Mouse (Mus musculus): Measurements from ENCODE around the gene 4930518I15Rik. TPM values are rescaled to one million over a fixed set of nuclear protein-coding genes. Genes with fewer than 3 reads are reported as not detected.

The 4930518I15Rik gene
- total RNA-seq (2023; ENCODE audit: inconsistent age) = 2.3 to 4.3 TPM (median 4.0 TPM) in 4 replicates

GRCm38 (mm10) chr2:156857835-156858234, at the start of gene 4930518I15Rik:
Gene 4930518I15Rik (minus strand): TSS chr2:156857946.

GRCm38 (mm10) chr2:156887017-156887416, 29.3 kb upstream of the 4930518I15Rik start, which contains the start of gene Sla2:
Gene Sla2 (minus strand): TSS chr2:156887192.

DNA sequence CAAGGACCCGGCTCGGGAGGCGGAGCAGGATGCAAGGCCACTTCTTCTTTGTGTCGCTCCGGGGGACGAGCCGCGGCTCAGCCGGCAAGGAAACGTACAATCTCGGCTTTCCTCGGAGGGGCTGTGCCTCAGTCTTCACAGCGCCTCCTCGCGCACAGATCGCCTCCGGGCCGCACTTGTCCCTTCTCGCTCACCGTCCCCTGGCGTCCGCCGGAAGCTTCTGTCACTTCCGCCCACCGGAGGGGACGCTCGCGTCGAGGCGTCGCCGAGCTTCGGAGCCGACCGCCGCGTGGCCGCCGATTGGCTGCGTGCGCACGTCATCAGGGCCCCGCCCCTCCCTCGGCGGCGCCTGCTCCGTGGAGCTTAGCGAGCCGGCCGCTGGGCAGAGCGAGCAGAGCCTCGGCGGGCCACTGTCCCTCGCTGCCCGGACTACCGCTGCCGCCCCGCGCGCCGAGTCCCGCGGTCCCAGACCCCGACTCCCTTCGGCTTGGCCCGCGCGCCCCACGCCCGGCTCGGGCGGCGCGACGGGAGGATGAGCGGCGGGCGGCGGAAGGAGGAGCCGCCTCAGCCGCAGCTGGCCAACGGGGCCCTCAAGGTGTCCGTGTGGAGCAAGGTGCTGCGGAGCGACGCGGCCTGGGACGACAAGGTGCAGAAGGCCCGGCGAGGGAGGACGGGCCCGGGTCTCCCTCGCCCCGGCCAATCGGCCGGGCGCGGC, 5.2 kb upstream of the 4930518I15Rik start, which contains the start of gene Rab5if:
Rab5if (plus strand) TSS at position 357 of the 715 bp plus-strand sequence.

DNA sequence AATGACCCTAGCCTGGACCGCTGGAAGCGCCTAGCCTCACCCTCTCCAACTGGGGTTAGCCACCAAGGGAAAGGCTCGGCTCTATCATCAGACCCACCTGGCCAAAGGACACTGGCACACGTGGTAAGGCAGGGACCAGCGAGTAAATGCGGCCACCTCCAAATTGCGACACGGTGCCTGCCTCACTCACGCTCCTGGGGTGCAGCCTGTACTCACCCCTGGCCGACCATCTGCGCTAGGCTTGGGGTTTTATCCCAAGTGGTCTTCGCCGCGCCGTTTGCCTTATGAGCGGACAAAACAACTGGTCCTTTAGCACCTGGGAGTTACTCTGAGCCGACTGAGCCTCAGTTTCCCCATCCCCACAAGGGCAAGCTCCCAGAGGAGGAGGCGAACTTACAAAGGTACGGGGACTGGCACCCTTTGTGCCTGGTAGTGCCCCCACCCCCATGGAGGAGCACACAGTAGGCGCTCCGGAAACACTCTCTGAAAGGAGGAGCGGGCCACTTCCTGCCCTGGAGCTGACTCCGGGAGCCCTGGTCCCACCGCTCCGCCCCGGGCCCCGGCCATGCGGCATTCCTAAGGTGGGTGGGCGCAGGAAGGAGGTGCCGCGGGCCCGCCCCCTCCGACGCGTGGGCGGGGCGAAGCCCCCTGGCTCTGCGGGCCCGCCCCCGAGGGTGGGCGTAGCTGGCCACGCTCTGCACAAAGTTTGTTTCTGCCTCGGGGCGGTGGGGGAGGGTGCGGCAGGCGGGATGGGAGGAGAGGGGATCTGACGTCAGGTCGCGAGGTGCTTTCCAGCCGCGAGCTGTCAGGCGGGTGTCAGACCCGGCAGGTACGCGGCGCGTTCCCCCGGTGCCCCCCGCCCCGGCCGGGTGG, 18.2 kb downstream of the 4930518I15Rik start, which contains the start of gene Tgif2:
Tgif2 (plus strand) TSS at position 689 of the 873 bp plus-strand sequence.

Other genes with a start within 250 kb of the 4930518I15Rik start
- 68.5 to 84.9 TPM (median 74.6 TPM) in 4 replicates for gene Dlgap4, start 244.2 kb downstream of the 4930518I15Rik start, total RNA-seq (2023; ENCODE audit: inconsistent age)
- gene Myl9, start 82.5 kb downstream of the 4930518I15Rik start, total RNA-seq (2023; ENCODE audit: inconsistent age) = 0.94 to 2.8 TPM (median 1.4 TPM) in 4 replicates
- 116 to 125 TPM (median 123 TPM) in 4 replicates for gene Tgif2, start 17.9 kb downstream of the 4930518I15Rik start, total RNA-seq (2023; ENCODE audit: inconsistent age)
- gene Rab5if, start 5.2 kb upstream of the 4930518I15Rik start, total RNA-seq (2023; ENCODE audit: inconsistent age) = 54.6 to 58.5 TPM (median 57.2 TPM) in 4 replicates
- 1.2 to 1.5 TPM (median 1.3 TPM) in 4 replicates for gene Sla2, start 29.2 kb upstream of the 4930518I15Rik start, total RNA-seq (2023; ENCODE audit: inconsistent age)
- 32.0 to 36.6 TPM (median 35.1 TPM) in 4 replicates for gene Ndrg3, start 134.1 kb upstream of the 4930518I15Rik start, total RNA-seq (2023; ENCODE audit: inconsistent age)
- 23.4 to 30.3 TPM (median 26.0 TPM) in 4 replicates for gene Dsn1, start 149.2 kb upstream of the 4930518I15Rik start, total RNA-seq (2023; ENCODE audit: inconsistent age)
- 0.26 to 0.81 TPM (median 0.65 TPM) in 4 replicates for gene Soga1, start 221.3 kb upstream of the 4930518I15Rik start, total RNA-seq (2023; ENCODE audit: inconsistent age)
- gene Tldc2, start 229.1 kb upstream of the 4930518I15Rik start, total RNA-seq (2023; ENCODE audit: inconsistent age) = not detected in 4 replicates